Mouse (Mus musculus) stomach, embryonic 15.5 days (tissue): ENCODE measurements around the gene Stx8. TPM values are rescaled to one million over a fixed set of nuclear protein-coding genes. Genes with fewer than 3 reads are reported as not detected.

ENCODE experiments used
- ATAC-seq: fragments of 200-750 bp; cut with Nextera tagmentation; 2 replicates; pipeline ENCODE4 v1.8.0; 2017; ENCODE audit warnings: low read depth, moderate number of reproducible peaks, moderate TSS enrichment; ENCODE audit not compliant: insufficient read depth, low FRiP score
- H3K27ac ChIP-seq: fragments of 300-500 bp; sonication (generic); 2 replicates; pipeline ENCODE4 v1.5.1; 2015; ENCODE audit warnings: mild to moderate bottlenecking, inconsistent platforms
- H3K27me3 ChIP-seq: fragments of 300-500 bp; sonication (generic); replicated peaks from 2 replicates; pipeline ENCODE4 v1.6.1; 2015; ENCODE audit warnings: inconsistent platforms
- H3K36me3 ChIP-seq: fragments of 300-500 bp; sonication (generic); 2 replicates; pipeline ENCODE4 v1.6.1; 2015; ENCODE audit warnings: inconsistent platforms
- H3K4me1 ChIP-seq: fragments of 300-500 bp; sonication (generic); 2 replicates; pipeline ENCODE4 v1.6.1; 2015; ENCODE audit warnings: inconsistent platforms
- H3K4me2 ChIP-seq: fragments of 300-500 bp; sonication (generic); 2 replicates; pipeline ENCODE4 v1.6.1; 2015; ENCODE audit warnings: mild to moderate bottlenecking, inconsistent platforms
- H3K4me3 ChIP-seq: fragments of 300-500 bp; sonication (generic); replicated peaks from 2 replicates; pipeline ENCODE4 v1.5.1; 2015; ENCODE audit warnings: inconsistent platforms
- H3K9ac ChIP-seq: fragments of 300-500 bp; sonication (generic); 2 replicates; pipeline ENCODE4 v1.6.1; 2015; ENCODE audit warnings: inconsistent platforms
- H3K9me3 ChIP-seq: fragments of 300-500 bp; sonication (generic); 2 replicates; pipeline ENCODE4 v1.6.1; 2016; ENCODE audit warnings: inconsistent platforms
- WGBS: fragments of 180-500 bp; shearing (Covaris S2); methylation state at CpG from one replicate; pipeline ENCODE4 v1.1.7; 2015; 5-methylcytosine and 5-hydroxymethylcytosine counted together
- polyA plus RNA-seq: library from polyadenylated mRNA; unstranded; fragments of >200 nt; fragmentation: Nextera tagmentation; extraction: Ambion mirVana; gene quantifications from 2 replicates; pipeline ENCODE4 v1.2.1, GENCODE M21; 2015

The Stx8 gene
- polyA plus RNA-seq, 1 experiment from 2014 or later, result 55.9 TPM

GRCm38 (mm10) chr11:68227837-68228236 lies 261.8 kb downstream of the Stx8 start:
- Histone ChIP-seq H3K9me3 (no peaks in the 10 kb centered on the region), H3K9ac (no peak overlapping the region), H3K36me3 (no peaks in the 10 kb centered on the region), H3K4me2 (no peak overlapping the region), H3K27ac (no peak overlapping the region), H3K4me1 (peaks cover 8% of the 10 kb centered on the region; the same call in 1 of the 2 replicates), H3K27me3 (no peaks in the 10 kb centered on the region), H3K4me3 (no peak overlapping the region)
- no peak for ATAC-seq
- WGBS, result 92% methylated on average over 6 of the region's 6 CpGs

- 43% methylated on average over 18 of the region's 18 CpGs for WGBS
- Histone ChIP-seq H3K36me3 (no peaks in the 10 kb centered on the region), H3K27me3 (no peaks in the 10 kb centered on the region), H3K4me3 (no peak overlapping the region), H3K9ac (no peak overlapping the region), H3K4me1 (peaks cover 8% of the 10 kb centered on the region; the same call in 1 of the 2 replicates), H3K9me3 (no peaks in the 10 kb centered on the region), H3K27ac (peak overlapping the region; percentile 82), H3K4me2 (0 out of 2 replicates have a peak overlapping the region, but pooled peaks have one; percentile 3)
- peak; percentile 54; the same call in 1 of the 2 replicates for ATAC-seq
Measured at GRCm38 (mm10) chr11:68228941-68229665, 263.1 kb downstream of the Stx8 start.

GRCm38 (mm10) chr11:68231558-68231957 lies 265.6 kb downstream of the Stx8 start:
- Histone ChIP-seq H3K27ac (no peak overlapping the region), H3K4me3 (no peak overlapping the region), H3K9ac (no peak overlapping the region), H3K27me3 (no peaks in the 10 kb centered on the region), H3K9me3 (no peaks in the 10 kb centered on the region), H3K4me1 (peaks cover 8% of the 10 kb centered on the region; the same call in 1 of the 2 replicates), H3K36me3 (no peaks in the 10 kb centered on the region), H3K4me2 (no peak overlapping the region)
- ATAC-seq, result no peak
- 91% methylated on average over 5 of the region's 5 CpGs for WGBS

GRCm38 (mm10) chr11:68233469-68233965 lies 267.5 kb downstream of the Stx8 start:
- no peaks in the 10 kb centered on the region for H3K27me3 ChIP-seq
- no peak overlapping the region for H3K4me3 ChIP-seq
- ATAC-seq, result no peak
- no peaks in the 10 kb centered on the region for H3K36me3 ChIP-seq
- no peak overlapping the region for H3K9ac ChIP-seq
- H3K4me2 ChIP-seq, result no peak overlapping the region
- 89% methylated on average over 9 of the region's 9 CpGs for whole genome bisulfite sequencing
- no peak overlapping the region for H3K27ac ChIP-seq
- H3K4me1 ChIP-seq, result peaks cover 8% of the 10 kb centered on the region; the same call in 1 of the 2 replicates
- no peaks in the 10 kb centered on the region for H3K9me3 ChIP-seq

GRCm38 (mm10) chr11:68239756-68240155 lies 273.8 kb downstream of the Stx8 start:
- no peaks in the 10 kb centered on the region for H3K27me3 ChIP-seq
- ATAC-seq, result no peak
- no peaks in the 10 kb centered on the region for H3K9me3 ChIP-seq
- 0 out of 2 replicates have a peak, but pooled peaks cover 4% of the 10 kb centered on the region for H3K4me1 ChIP-seq
- H3K4me3 ChIP-seq, result no peak overlapping the region
- H3K9ac ChIP-seq, result no peak overlapping the region
- no peaks in the 10 kb centered on the region for H3K36me3 ChIP-seq
- H3K27ac ChIP-seq, result no peak overlapping the region
- WGBS, result 49% methylated on average over 5 of the region's 5 CpGs
- H3K4me2 ChIP-seq, result no peak overlapping the region

- no peaks in the 10 kb centered on the region for H3K9me3 ChIP-seq
- no peak for ATAC-seq
- 77% methylated on average over 16 of the region's 16 CpGs for WGBS
Measured at GRCm38 (mm10) chr11:68244254-68244991, 278.4 kb downstream of the Stx8 start.

GRCm38 (mm10) chr11:68244992-68245261 lies 278.9 kb downstream of the Stx8 start:
- no peak overlapping the region for H3K4me3 ChIP-seq
- WGBS, result 84% methylated on average over 5 of the region's 5 CpGs
- H3K9me3 ChIP-seq, result no peaks in the 10 kb centered on the region
- H3K4me1 ChIP-seq, result 0 out of 2 replicates have a peak, but pooled peaks cover 4% of the 10 kb centered on the region
- no peak overlapping the region for H3K9ac ChIP-seq
- no peaks in the 10 kb centered on the region for H3K27me3 ChIP-seq
- no peaks in the 10 kb centered on the region for H3K36me3 ChIP-seq
- no peak overlapping the region for H3K4me2 ChIP-seq
- ATAC-seq, result no peak
- no peak overlapping the region for H3K27ac ChIP-seq

More at GRCm38 (mm10) chr11:68244254-68244991, 278.4 kb downstream of the Stx8 start:
- no peak overlapping the region for H3K27ac ChIP-seq
- 0 out of 2 replicates have a peak, but pooled peaks cover 4% of the 10 kb centered on the region for H3K4me1 ChIP-seq
- no peak overlapping the region for H3K4me2 ChIP-seq
- H3K4me3 ChIP-seq, result no peak overlapping the region
- no peaks in the 10 kb centered on the region for H3K36me3 ChIP-seq
- no peaks in the 10 kb centered on the region for H3K27me3 ChIP-seq
- no peak overlapping the region for H3K9ac ChIP-seq

- no peak overlapping the region for H3K4me2 ChIP-seq
- H3K36me3 ChIP-seq, result no peaks in the 10 kb centered on the region
- WGBS, result 61% methylated on average over 6 of the region's 6 CpGs
- H3K9me3 ChIP-seq, result no peaks in the 10 kb centered on the region
- no peaks in the 10 kb centered on the region for H3K27me3 ChIP-seq
- no peaks in the 10 kb centered on the region for H3K4me1 ChIP-seq
- no peak overlapping the region for H3K9ac ChIP-seq
- H3K4me3 ChIP-seq, result no peak overlapping the region
- no peak for ATAC-seq
- no peak overlapping the region for H3K27ac ChIP-seq
Measured at GRCm38 (mm10) chr11:68247897-68248296, 281.9 kb downstream of the Stx8 start.

- H3K4me2 ChIP-seq, result no peak overlapping the region
- H3K9ac ChIP-seq, result no peak overlapping the region
- 65% methylated on average over 6 of the region's 6 CpGs for WGBS
- H3K4me3 ChIP-seq, result no peak overlapping the region
- H3K27ac ChIP-seq, result no peak overlapping the region
- H3K4me1 ChIP-seq, result no peaks in the 10 kb centered on the region
- no peaks in the 10 kb centered on the region for H3K9me3 ChIP-seq
- no peak for ATAC-seq
- H3K36me3 ChIP-seq, result no peaks in the 10 kb centered on the region
- H3K27me3 ChIP-seq, result no peaks in the 10 kb centered on the region
Measured at GRCm38 (mm10) chr11:68250106-68250505, 284.1 kb downstream of the Stx8 start.

GRCm38 (mm10) chr11:68253531-68253930 lies 287.5 kb downstream of the Stx8 start:
- Histone ChIP-seq H3K9me3 (no peaks in the 10 kb centered on the region), H3K36me3 (no peaks in the 10 kb centered on the region), H3K27me3 (no peaks in the 10 kb centered on the region), H3K27ac (no peak overlapping the region), H3K9ac (no peak overlapping the region), H3K4me3 (no peak overlapping the region), H3K4me1 (no peaks in the 10 kb centered on the region), H3K4me2 (no peak overlapping the region)
- WGBS, result 64% methylated on average over 7 of the region's 7 CpGs
- ATAC-seq, result no peak
